In the genomic region with DNA sequence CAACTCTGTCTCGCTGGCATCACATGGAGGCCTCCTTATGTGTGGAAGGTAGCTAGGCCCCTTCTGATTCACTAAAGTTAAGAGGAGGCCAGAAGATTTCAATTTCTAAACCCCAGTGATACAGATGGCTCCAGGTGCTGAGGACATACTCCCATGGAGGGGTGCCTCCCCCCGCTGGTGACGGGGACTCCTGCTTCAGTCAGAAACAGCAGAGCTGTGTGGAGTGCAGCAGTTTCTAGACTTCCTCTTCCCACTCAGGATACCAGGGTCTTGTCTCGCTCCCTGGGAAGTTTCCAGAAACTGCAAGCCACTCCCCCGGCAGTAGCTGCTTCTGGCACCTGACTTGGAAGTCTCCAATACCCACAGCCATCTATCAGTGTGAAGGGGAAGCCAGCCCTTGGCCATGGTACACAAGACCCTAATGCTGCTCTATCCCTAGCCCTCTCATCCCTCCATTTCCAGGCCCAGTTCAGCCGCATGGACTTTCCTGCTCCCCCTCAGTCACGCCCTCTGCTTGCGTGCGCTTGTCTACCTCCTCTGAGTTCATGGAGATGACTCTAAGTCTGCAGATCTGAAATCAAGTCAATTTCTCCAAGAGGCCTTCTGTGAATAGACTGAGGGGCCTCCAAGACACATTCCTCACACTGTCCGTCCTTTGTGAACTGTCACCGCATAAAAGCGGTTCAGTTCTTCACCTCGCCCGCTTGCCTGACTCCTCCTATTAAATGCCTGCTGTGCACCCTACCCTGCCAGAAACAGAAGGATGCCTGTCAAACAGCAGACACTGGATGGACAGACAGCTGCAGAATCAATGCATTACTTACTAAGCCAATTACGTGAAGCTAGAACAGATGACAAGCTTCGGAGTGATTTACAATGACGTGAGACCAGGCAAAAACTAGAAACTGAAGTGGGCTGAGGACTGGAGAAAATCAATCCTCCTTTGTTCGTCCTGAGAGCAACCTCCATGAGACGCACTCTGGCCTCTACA, we compare ENCODE assay signal across 13 mouse cellular contexts.
DNase-seq lines count a peak whose midpoint lies in the region; ATAC-seq lines count a peak whose summit lies in the region.
"Had no signal": no experiment of that assay in that cellular context is flagged by ENCODE, and none has a peak within 500 bp of the region (broad histone marks: within the 10 kb centered on the region; RNA-seq: fewer than 3 reads in every experiment).

No protein-coding gene starts in this region.

- no peaks in the 10 kb centered on the region for H3K36me3 ChIP-seq in hindbrain, embryonic 10.5 days
- H3K36me3 ChIP-seq in hindbrain, embryonic 13.5 days = no peaks in the 10 kb centered on the region
- H3K36me3 ChIP-seq in midbrain, embryonic 11.5 days (ENCODE audit: control insufficient read depth, insufficient read depth, low read length) = no peaks in the 10 kb centered on the region
- no peaks in the 10 kb centered on the region for H3K36me3 ChIP-seq in midbrain, embryonic 16.5 days (ENCODE audit: control insufficient read depth, insufficient read depth, low read length)
- H3K36me3 ChIP-seq in embryonic facial prominence, embryonic 11.5 days (replicated peaks; ENCODE audit: control insufficient read depth, insufficient read depth, low read depth, low read length) = no peaks in the 10 kb centered on the region

- no peak overlapping the region for H3K9ac ChIP-seq in hindbrain, embryonic 13.5 days
- no peak overlapping the region; the same call in 1 of the 2 replicates for H3K9ac ChIP-seq in midbrain, embryonic 11.5 days (ENCODE audit: low read length)
- H3K9ac ChIP-seq in midbrain, embryonic 16.5 days (ENCODE audit: low read depth, low read length) = no peak overlapping the region
- H3K9ac ChIP-seq in embryonic facial prominence, embryonic 11.5 days (replicated peaks; ENCODE audit: low read length) = no peak overlapping the region

- no peak overlapping the region for H3K4me2 ChIP-seq in hindbrain, embryonic 13.5 days
- H3K4me2 ChIP-seq in midbrain, embryonic 11.5 days = peak overlapping the region; percentile 12; the same call in 1 of the 2 replicates
- no peak overlapping the region for H3K4me2 ChIP-seq in midbrain, embryonic 16.5 days (ENCODE audit: low read length)
- no peak overlapping the region for H3K4me2 ChIP-seq in embryonic facial prominence, embryonic 11.5 days (ENCODE audit: low read depth, low read length)

- no peak for ATAC-seq in hindbrain, embryonic 13.5 days (ENCODE audit: low FRiP score)
- peak; percentile 80 for ATAC-seq in midbrain, embryonic 11.5 days (ENCODE audit: low FRiP score)
- no peak for ATAC-seq in midbrain, embryonic 16.5 days
- peak; percentile 63 for ATAC-seq in embryonic facial prominence, embryonic 11.5 days (replicated peaks; ENCODE audit: insufficient number of reproducible peaks, low FRiP score, low TSS enrichment, low read depth)
- ATAC-seq: intestine, embryonic 16.5 days had no signal

- H3K27ac ChIP-seq in hindbrain, embryonic 10.5 days = peak overlapping the region; percentile 69
- no peak overlapping the region for H3K27ac ChIP-seq in hindbrain, embryonic 13.5 days
- H3K27ac ChIP-seq in midbrain, embryonic 11.5 days (ENCODE audit: low read depth, low read length) = peak overlapping the region; percentile 12; the same call in 1 of the 2 replicates
- H3K27ac ChIP-seq in midbrain, embryonic 16.5 days (ENCODE audit: low read length) = no peak overlapping the region
- no peak overlapping the region for H3K27ac ChIP-seq in embryonic facial prominence, embryonic 11.5 days (replicated peaks; ENCODE audit: low read depth, low read length)
- H3K27ac ChIP-seq: heart, adult 2 months; layer of hippocampus, adult 2 months had no signal

- peak; percentile 33 for DNase-seq in hindbrain, embryonic 10.5 days (ENCODE audit: low spot score)
- peak; percentile 90 for DNase-seq in midbrain, embryonic 11.5 days (ENCODE audit: low spot score, missing footprints)
- no peak for DNase-seq in embryonic facial prominence, embryonic 11.5 days (ENCODE audit: low spot score)
- DNase-seq in retina, postnatal 1 day = peak; percentile 65
- no peak for DNase-seq in ovary, postnatal 36 days (ENCODE audit: low spot score)
- DNase-seq: adrenal gland, postnatal 14 days; heart, adult 2 months; lung, adult 18-20 months; right cerebral cortex, postnatal 25 days had no signal

- H3K4me1 ChIP-seq in hindbrain, embryonic 10.5 days (replicated peaks) = peaks cover 44% of the 10 kb centered on the region
- peaks cover 15% of the 10 kb centered on the region for H3K4me1 ChIP-seq in hindbrain, embryonic 13.5 days (replicated peaks)
- H3K4me1 ChIP-seq in midbrain, embryonic 11.5 days (ENCODE audit: control insufficient read depth, insufficient read depth, low read length) = peaks cover 14% of the 10 kb centered on the region; the same call in 1 of the 2 replicates
- no peaks in the 10 kb centered on the region for H3K4me1 ChIP-seq in midbrain, embryonic 16.5 days (ENCODE audit: control insufficient read depth, insufficient read depth, low read length)
- H3K4me1 ChIP-seq in embryonic facial prominence, embryonic 11.5 days (ENCODE audit: control insufficient read depth, insufficient read depth, low read length) = 0 out of 2 replicates have a peak, but pooled peaks cover 4% of the 10 kb centered on the region

- H3K9me3 ChIP-seq in hindbrain, embryonic 10.5 days = no peaks in the 10 kb centered on the region
- no peaks in the 10 kb centered on the region for H3K9me3 ChIP-seq in hindbrain, embryonic 13.5 days
- no peaks in the 10 kb centered on the region for H3K9me3 ChIP-seq in midbrain, embryonic 11.5 days (ENCODE audit: control insufficient read depth, low read length)
- H3K9me3 ChIP-seq in midbrain, embryonic 16.5 days (replicated peaks; ENCODE audit: control insufficient read depth, low read length, poor library complexity, severe bottlenecking) = no peaks in the 10 kb centered on the region
- no peaks in the 10 kb centered on the region for H3K9me3 ChIP-seq in embryonic facial prominence, embryonic 11.5 days (replicated peaks; ENCODE audit: control insufficient read depth, low read length)

- 54% methylated on average over 19 of the region's 19 CpGs for WGBS in hindbrain, embryonic 10.5 days
- WGBS in hindbrain, embryonic 13.5 days = 51% methylated on average over 19 of the region's 19 CpGs
- WGBS in midbrain, embryonic 11.5 days = 52% methylated on average over 19 of the region's 19 CpGs
- WGBS in midbrain, embryonic 16.5 days = 42% methylated on average over 19 of the region's 19 CpGs
- 62% methylated on average over 19 of the region's 19 CpGs for WGBS in embryonic facial prominence, embryonic 11.5 days

- no peak overlapping the region for H3K4me3 ChIP-seq in hindbrain, embryonic 10.5 days
- no peak overlapping the region for H3K4me3 ChIP-seq in hindbrain, embryonic 13.5 days
- no peak overlapping the region for H3K4me3 ChIP-seq in midbrain, embryonic 11.5 days (ENCODE audit: low read depth, low read length)
- H3K4me3 ChIP-seq in midbrain, embryonic 16.5 days (ENCODE audit: low read depth, low read length) = no peak overlapping the region
- H3K4me3 ChIP-seq in embryonic facial prominence, embryonic 11.5 days (ENCODE audit: low read depth, low read length) = no peak overlapping the region
- H3K4me3 ChIP-seq: heart, adult 2 months; layer of hippocampus, adult 2 months had no signal

- H3K27me3 ChIP-seq in hindbrain, embryonic 10.5 days (ENCODE audit: insufficient read depth, poor library complexity, severe bottlenecking) = no peaks in the 10 kb centered on the region
- no peaks in the 10 kb centered on the region for H3K27me3 ChIP-seq in hindbrain, embryonic 13.5 days
- no peaks in the 10 kb centered on the region for H3K27me3 ChIP-seq in midbrain, embryonic 11.5 days (ENCODE audit: control insufficient read depth, insufficient read depth, low read length)
- no peaks in the 10 kb centered on the region for H3K27me3 ChIP-seq in midbrain, embryonic 16.5 days (ENCODE audit: control insufficient read depth, insufficient read depth, low read depth, low read length)
- no peaks in the 10 kb centered on the region for H3K27me3 ChIP-seq in embryonic facial prominence, embryonic 11.5 days (ENCODE audit: control insufficient read depth, insufficient read depth, low read length)

Comparison
In these comparisons a context has a peak if more than half of its experiments do, and no peak if none do; other contexts are left out.
1. H3K27ac ChIP-seq: peak in hindbrain, embryonic 10.5 days (single experiment) and midbrain, embryonic 11.5 days (single experiment); none in hindbrain, embryonic 13.5 days (single experiment), midbrain, embryonic 16.5 days (single experiment) and embryonic facial prominence, embryonic 11.5 days (single experiment).
2. ATAC-seq: peak in midbrain, embryonic 11.5 days (single experiment) and embryonic facial prominence, embryonic 11.5 days (single experiment); none in hindbrain, embryonic 13.5 days (single experiment) and midbrain, embryonic 16.5 days (single experiment).
3. DNase-seq: peak in hindbrain, embryonic 10.5 days (single experiment), midbrain, embryonic 11.5 days (single experiment) and retina, postnatal 1 day (single experiment); none in embryonic facial prominence, embryonic 11.5 days (single experiment) and ovary, postnatal 36 days (single experiment).